Comparison of ENCODE assay signal across 15 mouse cellular contexts in genomic region chr2:10226907-10227306, GRCm38 (mm10).
"Had no signal": no experiment of that assay in that cellular context is flagged by ENCODE, and none has a peak within 500 bp of the region (broad histone marks: within the 10 kb centered on the region; RNA-seq: fewer than 3 reads in every experiment).

No protein-coding gene starts in this region.

- DNase-seq: retina, postnatal 1 day; right cerebral cortex, postnatal 14 days; right cerebral cortex, postnatal 25 days; right cerebral cortex, postnatal 4 days; spleen, adult 18-20 months; thymus, adult 18-20 months; thymus, adult 2 months; thymus, postnatal 14 days; thymus, postnatal 25 days; thymus, postnatal 36 days; thymus, postnatal 4 days had no signal

- H3K27me3 ChIP-seq: neural tube, embryonic 12.5 days; neural tube, embryonic 13.5 days; neural tube, embryonic 15.5 days; stomach, embryonic 15.5 days had no signal

- H3K4me1 ChIP-seq: neural tube, embryonic 12.5 days; neural tube, embryonic 13.5 days; neural tube, embryonic 15.5 days; stomach, embryonic 15.5 days had no signal

- H3K4me3 ChIP-seq: neural tube, embryonic 12.5 days; neural tube, embryonic 13.5 days; neural tube, embryonic 15.5 days; stomach, embryonic 15.5 days had no signal

- H3K9ac ChIP-seq: neural tube, embryonic 12.5 days; neural tube, embryonic 13.5 days; neural tube, embryonic 15.5 days; stomach, embryonic 15.5 days had no signal

- H3K27ac ChIP-seq: neural tube, embryonic 12.5 days; neural tube, embryonic 13.5 days; neural tube, embryonic 15.5 days had no signal

- H3K9me3 ChIP-seq: neural tube, embryonic 12.5 days; neural tube, embryonic 13.5 days; neural tube, embryonic 15.5 days; stomach, embryonic 15.5 days had no signal

- H3K36me3 ChIP-seq: neural tube, embryonic 12.5 days; neural tube, embryonic 13.5 days; neural tube, embryonic 15.5 days; stomach, embryonic 15.5 days had no signal

- H3K4me2 ChIP-seq: neural tube, embryonic 12.5 days; neural tube, embryonic 13.5 days; neural tube, embryonic 15.5 days; stomach, embryonic 15.5 days had no signal
